Mouse (Mus musculus) heart, adult 11 months (tissue): ENCODE measurements around the gene Gp1bb.

Experiments
- DNase-seq: peaks from one replicate; pipeline ENCODE4 v3.0.0; 2022

Gp1bb gene

DNA sequence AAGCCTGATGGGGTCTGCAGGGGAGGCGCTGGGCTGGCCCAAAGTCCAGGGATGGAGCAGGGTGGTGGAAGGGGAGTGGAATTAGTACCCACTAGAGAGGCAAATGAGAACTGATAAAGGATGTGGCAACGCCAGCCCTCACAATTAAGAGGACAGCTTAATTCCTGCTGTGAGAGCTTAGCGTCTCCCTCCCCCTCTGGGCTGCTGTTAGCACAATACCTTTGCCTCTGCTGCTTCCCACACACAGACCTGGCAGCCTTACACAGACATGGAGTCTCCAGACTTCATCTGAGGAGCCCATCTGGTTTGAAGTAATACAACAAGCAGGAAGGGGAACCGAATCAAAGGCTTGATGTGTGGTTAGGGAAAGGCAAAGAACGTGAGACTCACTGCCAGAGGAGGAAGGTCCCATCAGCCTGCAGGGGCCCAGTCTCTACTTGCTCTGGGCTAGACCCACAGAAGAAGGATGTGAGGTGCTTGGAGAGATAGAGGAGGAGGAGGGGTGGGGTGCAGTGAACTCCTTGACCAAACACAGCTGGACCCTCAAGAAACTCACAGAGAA, 44.5 kb downstream of the Gp1bb start:
- DNase-seq, result peak; percentile 71

DNA sequence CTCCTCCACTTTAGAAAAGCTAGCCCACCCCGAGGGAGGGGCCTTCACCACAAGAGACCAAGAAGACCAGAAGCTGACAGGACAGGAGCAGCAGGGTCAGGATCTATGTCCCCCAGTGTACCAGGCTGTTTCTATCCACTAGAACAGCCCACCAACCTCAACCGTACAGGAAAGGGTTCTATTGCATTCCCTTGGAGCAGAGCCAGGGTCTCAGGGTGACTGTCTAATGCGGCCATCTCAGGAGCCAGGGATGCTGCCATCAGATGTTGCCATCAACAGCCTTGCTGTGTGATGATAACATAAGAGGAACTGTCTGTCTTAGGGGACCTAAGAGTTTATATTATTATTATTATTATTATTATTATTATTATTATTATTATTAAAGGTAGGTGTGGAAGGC, 45.1 kb downstream of the Gp1bb start:
- peak; percentile 80 for DNase-seq

DNA sequence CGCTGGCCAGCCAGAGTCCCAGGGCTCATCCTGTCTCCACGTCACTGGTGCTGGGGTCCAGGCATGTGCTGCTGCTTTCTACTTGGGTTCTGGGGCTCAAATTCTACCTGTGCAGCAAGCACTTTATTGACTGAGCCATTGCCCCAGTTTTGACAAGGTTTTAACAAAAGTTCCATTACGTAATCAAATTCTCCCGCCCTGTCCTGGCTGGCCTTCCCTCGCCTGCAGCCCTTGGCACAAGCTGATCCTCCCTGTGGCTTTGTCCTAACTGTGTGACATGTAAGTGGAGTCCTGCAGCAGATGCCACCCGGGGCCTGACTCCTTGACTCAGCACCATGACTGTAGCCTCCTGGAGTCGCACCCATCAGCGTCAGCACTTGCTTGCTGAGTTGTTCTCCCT, 48.0 kb downstream of the Gp1bb start:
- DNase-seq, result peak; percentile 92
